Mouse (Mus musculus) lung, postnatal 0 days (tissue): ENCODE measurements around the gene Bcl2. TPM values are rescaled to one million over a fixed set of nuclear protein-coding genes. Genes with fewer than 3 reads are reported as not detected.

ENCODE experiments used
- ATAC-seq: fragments of 200-750 bp; cut with Nextera tagmentation; 2 replicates; pipeline ENCODE4 v1.8.0; 2017; ENCODE audit warnings: moderate library complexity
- DNase-seq: peaks from one replicate; pipeline ENCODE4 v3.0.0-alpha.2; 2016; ENCODE audit warnings: low spot score
- H3K27ac ChIP-seq: fragments of 300-500 bp; sonication (generic); 2 replicates; pipeline ENCODE4 v1.5.1; 2014; ENCODE audit warnings: antibody characterized with exemption, mild to moderate bottlenecking, low read length, mixed read lengths
- H3K27me3 ChIP-seq: fragments of 300-500 bp; sonication (generic); replicated peaks from 2 replicates; pipeline ENCODE4 v1.6.1; 2014; ENCODE audit warnings: low read length, mixed read lengths; ENCODE audit not compliant: insufficient read depth
- H3K36me3 ChIP-seq: fragments of 300-500 bp; sonication (generic); 2 replicates; pipeline ENCODE4 v1.6.1; 2014; ENCODE audit warnings: low read length, mixed read lengths; ENCODE audit not compliant: insufficient read depth
- H3K4me1 ChIP-seq: fragments of 300-500 bp; sonication (generic); 2 replicates; pipeline ENCODE4 v1.6.1; 2014; ENCODE audit warnings: antibody characterized with exemption, low read depth, low read length, mixed read lengths; ENCODE audit not compliant: insufficient read depth
- H3K4me2 ChIP-seq: fragments of 300-500 bp; sonication (generic); replicated peaks from 2 replicates; pipeline ENCODE4 v1.6.1; 2014; ENCODE audit warnings: low read depth, mild to moderate bottlenecking, low read length, moderate library complexity, mixed read lengths
- H3K4me3 ChIP-seq: fragments of 300-500 bp; sonication (generic); 2 replicates; pipeline ENCODE4 v1.5.1; 2014; ENCODE audit warnings: low read depth, low read length
- H3K9ac ChIP-seq: fragments of 300-500 bp; sonication (generic); replicated peaks from 2 replicates; pipeline ENCODE4 v1.6.1; 2014; ENCODE audit warnings: low read depth, mild to moderate bottlenecking
- H3K9me3 ChIP-seq: fragments of 300-500 bp; sonication (generic); 2 replicates; pipeline ENCODE4 v1.6.1; 2016; ENCODE audit warnings: low read length, mixed read lengths
- CTCF ChIP-seq: IDR thresholded peaks from 2 replicates; pipeline ENCODE4 v1.5.1; 2016; ENCODE audit warnings: antibody characterized with exemption, mild to moderate bottlenecking
- EP300 ChIP-seq: IDR thresholded peaks from 2 replicates; pipeline ENCODE4 v1.6.1; 2016; ENCODE audit warnings: antibody characterized with exemption, mild to moderate bottlenecking, control low read depth
- WGBS: fragments of 180-500 bp; shearing (Covaris S2); extraction: QIAGEN DNeasy Blood & Tissue Kit; methylation state at CpG from one replicate; pipeline ENCODE4 v1.1.7; 2014; 5-methylcytosine and 5-hydroxymethylcytosine counted together
- polyA plus RNA-seq: library from polyadenylated mRNA; unstranded; fragments of >200 nt; fragmentation: Nextera tagmentation; extraction: Ambion mirVana; gene quantifications from 2 replicates; pipeline ENCODE4 v1.2.1, GENCODE M21; 2015

Gene Bcl2
- polyA plus RNA-seq, 1 experiment from 2014 or later, result 5.7 TPM

- H3K4me3 ChIP-seq, result no peak overlapping the region
- H3K27me3 ChIP-seq, result no peaks in the 10 kb centered on the region
- no peak for TF ChIP-seq EP300
- TF ChIP-seq CTCF, result no peak
- DNase-seq (no peak), ATAC-seq (no peak)
- H3K36me3 ChIP-seq, result no peaks in the 10 kb centered on the region
- H3K9me3 ChIP-seq, result no peaks in the 10 kb centered on the region
- no peak overlapping the region for H3K4me2 ChIP-seq
- H3K4me1 ChIP-seq, result no peaks in the 10 kb centered on the region
- no peak overlapping the region for H3K9ac ChIP-seq
- H3K27ac ChIP-seq, result no peak overlapping the region
- WGBS, result 88% methylated on average over 3 of the region's 3 CpGs
These were observed 31.2 kb downstream of the Bcl2 start for GRCm38 (mm10) chr1:106682829-106683228.

- TF ChIP-seq EP300 (no peak), CTCF (no peak)
- no peaks in the 10 kb centered on the region for H3K4me1 ChIP-seq
- H3K27ac ChIP-seq, result no peak overlapping the region
- WGBS, result 59% methylated on average over 6 of the region's 6 CpGs
- no peaks in the 10 kb centered on the region for H3K36me3 ChIP-seq
- no peaks in the 10 kb centered on the region for H3K9me3 ChIP-seq
- no peak for ATAC-seq
- H3K27me3 ChIP-seq, result no peaks in the 10 kb centered on the region
- DNase-seq, result no peak
- no peak overlapping the region for H3K4me2 ChIP-seq
- H3K9ac ChIP-seq, result no peak overlapping the region
- H3K4me3 ChIP-seq, result no peak overlapping the region
These were observed 34.1 kb downstream of the Bcl2 start for GRCm38 (mm10) chr1:106679800-106680515.

GRCm38 (mm10) chr1:106678060-106678478 is 36.0 kb downstream of the Bcl2 start:
- H3K4me1 ChIP-seq, result no peaks in the 10 kb centered on the region
- H3K4me3 ChIP-seq, result no peak overlapping the region
- no peak overlapping the region for H3K27ac ChIP-seq
- no peak overlapping the region for H3K4me2 ChIP-seq
- H3K27me3 ChIP-seq, result no peaks in the 10 kb centered on the region
- no peaks in the 10 kb centered on the region for H3K36me3 ChIP-seq
- H3K9ac ChIP-seq, result no peak overlapping the region
- 68% methylated on average over 5 of the region's 5 CpGs for WGBS
- TF ChIP-seq CTCF, result no peak
- no peak for TF ChIP-seq EP300
- no peaks in the 10 kb centered on the region for H3K9me3 ChIP-seq
- DNase-seq (no peak), ATAC-seq (no peak)

GRCm38 (mm10) chr1:106666140-106667088 is 47.7 kb downstream of the Bcl2 start:
- WGBS, result 47% methylated on average over 8 of the region's 8 CpGs
- H3K4me2 ChIP-seq, result no peak overlapping the region
- H3K9ac ChIP-seq, result no peak overlapping the region
- H3K27me3 ChIP-seq, result no peaks in the 10 kb centered on the region
- no peak for TF ChIP-seq CTCF
- no peak for TF ChIP-seq EP300
- ATAC-seq (no peak), DNase-seq (peak; percentile 10)
- H3K4me1 ChIP-seq, result no peaks in the 10 kb centered on the region
- no peak overlapping the region for H3K27ac ChIP-seq
- H3K36me3 ChIP-seq, result no peaks in the 10 kb centered on the region
- H3K9me3 ChIP-seq, result no peaks in the 10 kb centered on the region
- no peak overlapping the region for H3K4me3 ChIP-seq

- TF ChIP-seq CTCF (peak; percentile 14; the same call in 1 of the 2 replicates), EP300 (no peak)
- no peak overlapping the region for H3K9ac ChIP-seq
- no peaks in the 10 kb centered on the region for H3K4me1 ChIP-seq
- H3K9me3 ChIP-seq, result no peaks in the 10 kb centered on the region
- no peaks in the 10 kb centered on the region for H3K36me3 ChIP-seq
- 86% methylated on average over 1 of the region's 1 CpGs for WGBS
- no peak overlapping the region for H3K4me3 ChIP-seq
- no peak overlapping the region for H3K4me2 ChIP-seq
- H3K27me3 ChIP-seq, result no peaks in the 10 kb centered on the region
- ATAC-seq (no peak), DNase-seq (no peak)
- H3K27ac ChIP-seq, result no peak overlapping the region
These were observed 49.1 kb downstream of the Bcl2 start for GRCm38 (mm10) chr1:106664978-106665377.

GRCm38 (mm10) chr1:106662486-106662885 is 51.6 kb downstream of the Bcl2 start:
- H3K4me1 ChIP-seq, result no peaks in the 10 kb centered on the region
- H3K4me2 ChIP-seq, result no peak overlapping the region
- H3K9ac ChIP-seq, result no peak overlapping the region
- WGBS, result 86% methylated on average over 5 of the region's 5 CpGs
- no peak overlapping the region for H3K4me3 ChIP-seq
- H3K27me3 ChIP-seq, result no peaks in the 10 kb centered on the region
- TF ChIP-seq EP300, result no peak
- ATAC-seq, result no peak
- no peaks in the 10 kb centered on the region for H3K36me3 ChIP-seq
- H3K9me3 ChIP-seq, result no peaks in the 10 kb centered on the region
- no peak overlapping the region for H3K27ac ChIP-seq
- no peak for DNase-seq
